Mouse (Mus musculus) CH12.LX (cell line): ENCODE measurements at regions not wholly inside any gene's neighbourhood (a gene's known extent, or its start where the extent isn't known, plus 50 kb on each side); places are given as distances from the start of the nearest gene placed in this dataset.

Source experiments
- DNase-seq: peaks from one replicate; pipeline ENCODE4 v3.0.0-alpha.2; 2013; ENCODE audit errors: extremely low read depth
- H3K27ac ChIP-seq: 2 replicates; pipeline ENCODE4 v1.5.1; 2012; ENCODE audit warnings: low read depth, mild to moderate bottlenecking, control low read depth, moderate library complexity; ENCODE audit not compliant: insufficient read depth
- H3K27me3 ChIP-seq: replicated peaks from 2 replicates; pipeline ENCODE3; 2012; ENCODE audit warnings: inconsistent platforms
- H3K36me3 ChIP-seq, 2 experiments: replicated peaks in 1 of 2; 2 replicates each; pipeline versions ENCODE3 to v1.6.1; 2012; ENCODE audit warnings: inconsistent platforms in 1 of 2, low read length in 1 of 2, mild to moderate bottlenecking in 1 of 2, mixed read lengths in 1 of 2, moderate library complexity in 1 of 2; ENCODE audit not compliant: control insufficient read depth in 1 of 2, insufficient read depth in 1 of 2
- H3K4me1 ChIP-seq, 2 experiments: 2 replicates each; pipeline ENCODE4 v1.6.1; 2012; ENCODE audit warnings: inconsistent platforms in 1 of 2, moderate library complexity in 1 of 2; ENCODE audit not compliant: insufficient read depth in 2 of 2, control insufficient read depth in 1 of 2
- H3K4me2 ChIP-seq: 2 replicates; pipeline ENCODE4 v1.6.1; 2012; ENCODE audit warnings: low read depth, mild to moderate bottlenecking, control low read depth; ENCODE audit not compliant: poor library complexity, insufficient read depth, severe bottlenecking
- H3K4me3 ChIP-seq, 3 experiments: fragments of 150-350 bp in 1 of 3; sonication (generic) in 1 of 3; replicated peaks in 1 of 3; 2 replicates each; pipeline versions ENCODE3 to v1.5.1; 2011 to 2012; ENCODE audit warnings: low read depth in 2 of 3, low read length in 2 of 3, mild to moderate bottlenecking in 2 of 3, moderate library complexity in 2 of 3, control low read depth in 1 of 3, improper control_type of control experiment in 1 of 3, inconsistent platforms in 1 of 3, mixed read lengths in 1 of 3; ENCODE audit not compliant: poor library complexity in 1 of 3
- H3K79me2 ChIP-seq: replicated peaks from 2 replicates; pipeline ENCODE4 v1.6.1; 2012; ENCODE audit warnings: mild to moderate bottlenecking, moderate library complexity; ENCODE audit not compliant: control insufficient read depth, poor library complexity, insufficient read depth, severe bottlenecking; ENCODE audit errors: extremely low read depth
- H3K9ac ChIP-seq: 2 replicates; pipeline ENCODE4 v1.6.1; 2012; ENCODE audit warnings: low read depth, mild to moderate bottlenecking, control low read depth, moderate library complexity; ENCODE audit not compliant: insufficient read depth
- H3K9me3 ChIP-seq: replicated peaks from 2 replicates; pipeline ENCODE3; 2012; ENCODE audit warnings: low read length, inconsistent platforms, mixed read lengths
- CTCF ChIP-seq, 2 experiments: IDR thresholded peaks in 1 of 2; conservative IDR thresholded peaks in 1 of 2; 2 replicates each; pipeline ENCODE4 v1.5.1; 2011 to 2012; ENCODE audit warnings: low read depth in 2 of 2, low read length in 2 of 2, improper control_type of control experiment in 1 of 2, inconsistent platforms in 1 of 2, mild to moderate bottlenecking in 1 of 2, moderate library complexity in 1 of 2
- ELF1 ChIP-seq: IDR thresholded peaks from 2 replicates; pipeline ENCODE4 v1.6.1; 2014; ENCODE audit warnings: low read depth, mild to moderate bottlenecking, inconsistent platforms, low read length, improper control_type of control experiment
- EP300 ChIP-seq: IDR thresholded peaks from 2 replicates; pipeline ENCODE4 v1.6.1; 2011; ENCODE audit warnings: low read length, improper control_type of control experiment
- ETS1 ChIP-seq: conservative IDR thresholded peaks from 2 replicates; pipeline ENCODE4 v1.6.1; 2012; ENCODE audit warnings: low read depth, mild to moderate bottlenecking, inconsistent platforms, low read length, improper control_type of control experiment, moderate library complexity
- IRF4 ChIP-seq: IDR thresholded peaks from 2 replicates; pipeline ENCODE4 v1.6.1; 2014; ENCODE audit warnings: low read depth, mild to moderate bottlenecking, inconsistent platforms, low read length, improper control_type of control experiment
- JUN ChIP-seq: IDR thresholded peaks from 2 replicates; pipeline ENCODE4 v1.6.1; 2011; ENCODE audit warnings: low read depth, mild to moderate bottlenecking, low read length, improper control_type of control experiment, moderate library complexity; ENCODE audit not compliant: insufficient read depth
- JUND ChIP-seq: conservative IDR thresholded peaks from 2 replicates; pipeline ENCODE4 v1.6.1; 2011; ENCODE audit warnings: low read depth, low read length, improper control_type of control experiment
- KAT2A ChIP-seq: IDR thresholded peaks from 2 replicates; pipeline ENCODE4 v1.6.1; 2012; ENCODE audit warnings: low read length, improper control_type of control experiment, inconsistent platforms; ENCODE audit not compliant: insufficient replicate concordance
- MAX ChIP-seq: IDR thresholded peaks from 2 replicates; pipeline ENCODE4 v1.6.1; 2011; ENCODE audit warnings: low read length, improper control_type of control experiment
- MAZ ChIP-seq: IDR thresholded peaks from 2 replicates; pipeline ENCODE4 v1.6.1; 2012; ENCODE audit warnings: low read depth, mild to moderate bottlenecking, inconsistent platforms, low read length, improper control_type of control experiment, moderate library complexity
- NRF1 ChIP-seq: IDR thresholded peaks from 2 replicates; pipeline ENCODE4 v1.6.1; 2014; ENCODE audit warnings: low read depth, mild to moderate bottlenecking, inconsistent platforms, low read length, improper control_type of control experiment, moderate library complexity
- RAD21 ChIP-seq: IDR thresholded peaks from 2 replicates; pipeline ENCODE4 v1.6.1; 2011; ENCODE audit warnings: low read depth, mild to moderate bottlenecking, low read length, improper control_type of control experiment, moderate library complexity
- SMC3 ChIP-seq: IDR thresholded peaks from 2 replicates; pipeline ENCODE4 v1.6.1; 2011; ENCODE audit warnings: low read depth, low read length, improper control_type of control experiment
- UBTF ChIP-seq: IDR thresholded peaks from 2 replicates; pipeline ENCODE4 v1.6.1; 2012; ENCODE audit warnings: low read depth, mild to moderate bottlenecking, inconsistent platforms, low read length, improper control_type of control experiment, moderate library complexity
- ZKSCAN1 ChIP-seq: IDR thresholded peaks from 2 replicates; pipeline ENCODE4 v1.6.1; 2012; ENCODE audit warnings: low read depth, inconsistent platforms, low read length, improper control_type of control experiment, borderline replicate concordance
- ZMIZ1 ChIP-seq: IDR thresholded peaks from 2 replicates; pipeline ENCODE4 v1.6.1; 2012; ENCODE audit warnings: low read depth, mild to moderate bottlenecking, inconsistent platforms, low read length, improper control_type of control experiment
- dilution Hi-C: fragments of 300-500 bp; cut with MboI; formaldehyde crosslinking; loops from 2 replicates; pipeline ENCODE4 v1.14.3; 2020; ENCODE audit warnings: low sequenced_read_pairs; ENCODE audit not compliant: extremely low pct_unique_long_range_greater_than_20kb, extremely low pct_ligation_motif_present
- in situ Hi-C: fragments of 300-500 bp; cut with MboI; formaldehyde crosslinking; loops from 3 replicates; pipeline ENCODE4 v1.14.3; 2019; ENCODE audit warnings: low sequenced_read_pairs, low pct_ligation_motif_present, low pct_unique_long_range_greater_than_20kb, mixed read lengths

- DNase-seq: no peak
- Histone ChIP-seq H3K27me3 (no peaks in the 10 kb centered on the region), H3K4me1 (peaks cover 3 to 11% of the 10 kb centered on the region in 2 experiments; a peak in 3 of 4 replicates), H3K9me3 (no peaks in the 10 kb centered on the region), H3K4me2 (no peak overlapping the region), H3K27ac (no peak overlapping the region), H3K79me2 (no peaks in the 10 kb centered on the region), H3K9ac (no peak overlapping the region), H3K4me3 (no peak overlapping the region), H3K36me3 (no peaks in the 10 kb centered on the region)
- dilution Hi-C loops: no loop called here
- TF ChIP-seq MAZ: no peak
- TF ChIP-seq KAT2A: no peak
- no peak for TF ChIP-seq RAD21
- no peak for TF ChIP-seq ZKSCAN1
- no peak for TF ChIP-seq JUND
- in situ Hi-C loops: no loop called here
These were observed 255.4 kb downstream of the Lmo4 start for GRCm38 (mm10) chr3:143949656-143950055.

DNA sequence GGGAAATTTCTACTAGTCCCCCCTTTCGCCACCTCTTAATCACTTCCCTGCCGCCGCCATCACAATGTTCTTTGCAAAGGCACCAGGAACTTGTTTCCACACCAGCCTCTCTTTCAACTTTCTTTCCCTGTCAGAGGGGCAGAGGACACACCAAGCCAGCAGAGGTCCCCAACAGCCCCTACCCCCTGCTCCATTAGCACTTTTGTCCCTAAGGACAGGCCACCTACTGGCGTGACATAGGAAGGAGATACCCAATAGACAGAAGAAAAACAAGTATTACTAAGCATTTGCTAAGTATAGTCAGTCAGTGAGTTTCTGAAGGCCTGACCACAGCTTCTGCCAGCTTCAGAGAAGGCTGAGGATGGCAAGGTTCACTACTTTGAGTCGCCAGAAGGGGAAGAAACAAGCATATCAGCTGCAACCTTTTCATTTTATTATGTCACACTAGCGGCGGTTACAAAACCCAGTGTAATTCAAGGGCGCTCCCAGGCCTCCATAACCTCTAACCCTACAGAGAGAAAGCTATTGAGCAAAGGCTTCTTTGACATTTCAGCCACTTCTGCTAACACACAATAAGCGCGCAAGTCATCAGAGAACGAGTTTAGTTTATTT, 255.9 kb downstream of the Lmo4 start:
- TF ChIP-seq CTCF (conservative IDR thresholded peaks at IDR 0.05 in 1 of 2, IDR thresholded peaks at IDR 0.05 in 1 of 2; ENCODE audit: low read depth in 2 of 2, low read length in 2 of 2): peak; percentile 8 to 92
- no peak for TF ChIP-seq ELF1
- no peak for TF ChIP-seq UBTF
- TF ChIP-seq IRF4: 0 out of 2 replicates have a peak, but pooled peaks have one; percentile 10
- TF ChIP-seq JUN: no peak
- TF ChIP-seq NRF1: no peak
- TF ChIP-seq RAD21: peak; percentile 56
- TF ChIP-seq ETS1: 0 out of 2 replicates have a peak, but pooled peaks have one; percentile 16
- TF ChIP-seq SMC3: peak; percentile 69
- no peak for TF ChIP-seq MAX
- TF ChIP-seq ZMIZ1: no peak
- TF ChIP-seq EP300: no peak
- no peak overlapping the region for H3K4me2 ChIP-seq
- H3K4me1 ChIP-seq: peaks cover 3 to 11% of the 10 kb centered on the region in 2 experiments; a peak in 3 of 4 replicates
- DNase-seq: peak; percentile 67
- no peak overlapping the region for H3K27ac ChIP-seq
- no peaks in the 10 kb centered on the region for H3K9me3 ChIP-seq
- no peak overlapping the region for H3K9ac ChIP-seq
- in situ Hi-C loops: no loop called here
- H3K36me3 ChIP-seq: no peaks in the 10 kb centered on the region
- no peaks in the 10 kb centered on the region for H3K79me2 ChIP-seq
- H3K27me3 ChIP-seq: no peaks in the 10 kb centered on the region
- no peak overlapping the region for H3K4me3 ChIP-seq
- dilution Hi-C loops: no loop called here
